ENCODE assay signal across 9 mouse cellular contexts in the genomic region with DNA sequence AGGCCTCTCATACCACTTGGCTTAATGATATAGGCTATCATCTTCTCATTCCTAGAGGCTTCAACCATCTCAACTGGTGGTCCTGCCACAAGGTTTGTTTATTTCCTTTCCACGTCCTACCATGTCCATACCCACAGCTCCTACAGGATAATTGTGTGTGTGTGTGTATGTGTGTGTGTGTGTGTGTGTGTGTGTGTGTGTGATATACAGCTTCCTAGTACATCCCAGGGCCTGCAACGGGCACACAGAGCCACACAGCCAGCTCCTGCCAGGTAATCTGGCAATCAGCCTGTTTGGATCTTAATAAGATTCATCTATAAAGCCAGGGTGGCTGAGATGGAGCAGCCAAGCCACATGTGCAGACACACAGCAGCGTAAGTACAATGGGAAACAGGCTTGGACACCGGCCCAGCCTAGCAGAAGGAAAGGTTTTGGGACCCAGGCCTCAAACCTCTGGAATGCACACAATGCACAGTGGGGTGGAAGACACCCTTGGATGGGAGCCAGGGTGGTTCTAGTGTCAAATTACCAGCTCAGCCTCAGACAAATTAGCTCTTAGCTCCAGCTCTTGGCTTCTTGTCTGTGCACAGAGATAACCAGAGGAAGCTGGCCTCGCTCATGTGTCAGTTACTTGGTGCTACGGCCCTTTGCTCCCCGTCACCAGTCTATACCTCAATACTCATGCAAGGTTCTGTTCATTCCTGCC. TPM values are rescaled to one million over a fixed set of nuclear protein-coding genes. Genes with fewer than 3 reads are reported as not detected.
A peak's percentile ranks its signal among the peaks of the same experiment; 100 is the strongest.
DNase-seq lines count a peak whose midpoint lies in the region; ATAC-seq lines count a peak whose summit lies in the region.
"Had no signal": no experiment of that assay in that cellular context is flagged by ENCODE, and none has a peak within 500 bp of the region (broad histone marks: within the 10 kb centered on the region; RNA-seq: fewer than 3 reads in every experiment).

No protein-coding gene starts in this region.

- ATAC-seq in embryonic facial prominence, embryonic 13.5 days (ENCODE audit: insufficient number of reproducible peaks, insufficient read depth, low FRiP score, low TSS enrichment, low read depth): peak; percentile 88
- ATAC-seq in kidney, embryonic 15.5 days (replicated peaks; ENCODE audit: low FRiP score): peak; percentile 82
- ATAC-seq in neural tube, embryonic 15.5 days (ENCODE audit: low FRiP score): peak; percentile 48; the same call in 1 of the 2 replicates

- H3K27ac ChIP-seq in embryonic facial prominence, embryonic 13.5 days: peak overlapping the region; percentile 71
- no peak overlapping the region for H3K27ac ChIP-seq in kidney, embryonic 15.5 days
- no peak overlapping the region for H3K27ac ChIP-seq in neural tube, embryonic 15.5 days (replicated peaks)
- H3K27ac ChIP-seq: liver, embryonic 15.5 days had no signal

- intact Hi-C loops in left cerebral cortex, postnatal 4 days (cut with DNase I): no loop called here

- peak; percentile 79 for DNase-seq in left cerebral cortex, postnatal 4 days
- DNase-seq in left cerebral cortex, adult 18-20 months (ENCODE audit: low spot score in 2 of 2): no peak
- DNase-seq in brain, adult 2 months (ENCODE audit: low read depth, low spot score): peak; percentile 75
- DNase-seq in layer of hippocampus, postnatal 36 days: no peak
- no peak for DNase-seq in right cerebral cortex, adult 2 months (ENCODE audit: low spot score in 2 of 2)

- no peaks in the 10 kb centered on the region for H3K9me3 ChIP-seq in embryonic facial prominence, embryonic 13.5 days
- no peaks in the 10 kb centered on the region for H3K9me3 ChIP-seq in kidney, embryonic 15.5 days (replicated peaks)
- no peaks in the 10 kb centered on the region for H3K9me3 ChIP-seq in neural tube, embryonic 15.5 days (replicated peaks)
- H3K9me3 ChIP-seq: liver, embryonic 15.5 days had no signal

- H3K4me3 ChIP-seq in embryonic facial prominence, embryonic 13.5 days: no peak overlapping the region
- no peak overlapping the region for H3K4me3 ChIP-seq in kidney, embryonic 15.5 days (replicated peaks)
- H3K4me3 ChIP-seq in neural tube, embryonic 15.5 days (replicated peaks): no peak overlapping the region
- H3K4me3 ChIP-seq: liver, embryonic 15.5 days had no signal

- H3K27me3 ChIP-seq in embryonic facial prominence, embryonic 13.5 days: no peaks in the 10 kb centered on the region
- H3K27me3 ChIP-seq in kidney, embryonic 15.5 days: no peaks in the 10 kb centered on the region
- no peaks in the 10 kb centered on the region for H3K27me3 ChIP-seq in neural tube, embryonic 15.5 days (replicated peaks)
- H3K27me3 ChIP-seq: liver, embryonic 15.5 days had no signal

- peaks cover 22% of the 10 kb centered on the region for H3K4me1 ChIP-seq in embryonic facial prominence, embryonic 13.5 days
- 0 out of 2 replicates have a peak, but pooled peaks cover 8% of the 10 kb centered on the region for H3K4me1 ChIP-seq in kidney, embryonic 15.5 days
- H3K4me1 ChIP-seq in neural tube, embryonic 15.5 days: 0 out of 2 replicates have a peak, but pooled peaks cover 6% of the 10 kb centered on the region
- H3K4me1 ChIP-seq: liver, embryonic 15.5 days had no signal

- WGBS in embryonic facial prominence, embryonic 13.5 days: 19% methylated on average over 7 of the region's 7 CpGs
- WGBS in kidney, embryonic 15.5 days: 49% methylated on average over 7 of the region's 7 CpGs
- WGBS in neural tube, embryonic 15.5 days: 65% methylated on average over 7 of the region's 7 CpGs

- no peaks in the 10 kb centered on the region for H3K36me3 ChIP-seq in embryonic facial prominence, embryonic 13.5 days
- no peaks in the 10 kb centered on the region for H3K36me3 ChIP-seq in kidney, embryonic 15.5 days
- no peaks in the 10 kb centered on the region for H3K36me3 ChIP-seq in neural tube, embryonic 15.5 days
- H3K36me3 ChIP-seq: liver, embryonic 15.5 days had no signal

- H3K4me2 ChIP-seq in embryonic facial prominence, embryonic 13.5 days: no peak overlapping the region
- no peak overlapping the region for H3K4me2 ChIP-seq in kidney, embryonic 15.5 days
- no peak overlapping the region for H3K4me2 ChIP-seq in neural tube, embryonic 15.5 days
- H3K4me2 ChIP-seq: liver, embryonic 15.5 days had no signal

- H3K9ac ChIP-seq in embryonic facial prominence, embryonic 13.5 days: no peak overlapping the region
- no peak overlapping the region for H3K9ac ChIP-seq in kidney, embryonic 15.5 days
- H3K9ac ChIP-seq in neural tube, embryonic 15.5 days (replicated peaks): no peak overlapping the region
- H3K9ac ChIP-seq: liver, embryonic 15.5 days had no signal

RNA-seq across cellular contexts. Expression of a gene that starts 45.0 kb away (rescaled TPM):
- 100 to 1,000 TPM; 184 to 192 TPM for total RNA-seq in left cerebral cortex, postnatal 4 days (2021)
- total RNA-seq in left cerebral cortex, adult 18-20 months (2021): 100 to 1,000 TPM; 707 to 715 TPM
- polyA plus RNA-seq in embryonic facial prominence, embryonic 13.5 days (2015; fragmentation: Nextera tagmentation; extraction: Ambion mirVana): 2.9 and 5.0 TPM in 2 replicates
- 0.55 and 0.78 TPM in 2 replicates for polyA plus RNA-seq in kidney, embryonic 15.5 days (2015; fragmentation: Nextera tagmentation; extraction: Ambion mirVana)
- polyA plus RNA-seq in neural tube, embryonic 15.5 days (2015; fragmentation: Nextera tagmentation; extraction: Ambion mirVana): 142 and 148 TPM in 2 replicates
- 100 to 1,000 TPM; 382 to 418 TPM for total RNA-seq in layer of hippocampus, postnatal 36 days (2021)

Comparison
In these comparisons a context has a peak if more than half of its experiments do, and no peak if none do; other contexts are left out.
1. DNase-seq: peak in left cerebral cortex, postnatal 4 days (single experiment) and brain, adult 2 months (single experiment); none in left cerebral cortex, adult 18-20 months (0 of 2), layer of hippocampus, postnatal 36 days (0 of 2) and right cerebral cortex, adult 2 months (0 of 2).
2. Peak in every context shown above with its lines, with median percentiles within 50 percentile points of each other: ATAC-seq.